Mouse (Mus musculus) stomach, embryonic 14.5 days (tissue): ENCODE data around the gene Prox2. TPM values are rescaled to one million over a fixed set of nuclear protein-coding genes. Genes with fewer than 3 reads are reported as not detected.

Experiments
- ATAC-seq: fragments of 200-750 bp; cut with Nextera tagmentation; 2 replicates; pipeline ENCODE4 v1.8.0; 2017; ENCODE audit warnings: low read depth, moderate TSS enrichment; ENCODE audit not compliant: insufficient number of reproducible peaks, insufficient read depth, low FRiP score
- H3K27ac ChIP-seq: fragments of 300-500 bp; sonication (generic); 2 replicates; pipeline ENCODE4 v1.5.1; 2014; ENCODE audit warnings: mild to moderate bottlenecking, low read length, moderate library complexity, mixed read lengths
- H3K27me3 ChIP-seq: fragments of 300-500 bp; sonication (generic); 2 replicates; pipeline ENCODE4 v1.6.1; 2014; ENCODE audit warnings: low read length, control low read depth, mixed read lengths; ENCODE audit not compliant: control insufficient read depth, insufficient read depth
- H3K36me3 ChIP-seq: fragments of 300-500 bp; sonication (generic); 2 replicates; pipeline ENCODE4 v1.6.1; 2014; ENCODE audit warnings: mild to moderate bottlenecking, control low read depth, low read length, moderate library complexity, mixed read lengths; ENCODE audit not compliant: control insufficient read depth, insufficient read depth
- H3K4me1 ChIP-seq: fragments of 300-500 bp; sonication (generic); 2 replicates; pipeline ENCODE4 v1.6.1; 2014; ENCODE audit warnings: low read length, control low read depth, mixed read lengths; ENCODE audit not compliant: control insufficient read depth, insufficient read depth
- H3K4me2 ChIP-seq: fragments of 300-500 bp; sonication (generic); replicated peaks from 2 replicates; pipeline ENCODE4 v1.6.1; 2014; ENCODE audit warnings: low read depth, low read length, control low read depth
- H3K4me3 ChIP-seq: fragments of 300-500 bp; sonication (generic); 2 replicates; pipeline ENCODE4 v1.5.1; 2014; ENCODE audit warnings: low read depth, low read length, control low read depth
- H3K9ac ChIP-seq: fragments of 300-500 bp; sonication (generic); replicated peaks from 2 replicates; pipeline ENCODE4 v1.6.1; 2014; ENCODE audit warnings: low read depth, mild to moderate bottlenecking, control low read depth, low read length, moderate library complexity, mixed read lengths
- H3K9me3 ChIP-seq: fragments of 300-500 bp; sonication (generic); 2 replicates; pipeline ENCODE4 v1.6.1; 2016; ENCODE audit warnings: low read depth, low read length, control low read depth; ENCODE audit not compliant: control insufficient read depth
- WGBS: fragments of 180-500 bp; shearing (Covaris S2); extraction: QIAGEN DNeasy Blood & Tissue Kit; methylation state at CpG from one replicate; pipeline ENCODE4 v1.1.7; 2014; 5-methylcytosine and 5-hydroxymethylcytosine counted together
- polyA plus RNA-seq: library from polyadenylated mRNA; unstranded; fragments of >200 nt; fragmentation: Nextera tagmentation; extraction: Ambion mirVana; gene quantifications from 2 replicates; pipeline ENCODE4 v1.2.1, GENCODE M21; 2014

Prox2 gene
- polyA plus RNA-seq, 1 experiment from 2014 or later: 4.4 TPM

- Histone ChIP-seq H3K9me3 (no peaks in the 10 kb centered on the region), H3K27ac (no peak overlapping the region), H3K4me2 (no peak overlapping the region), H3K4me3 (no peak overlapping the region), H3K9ac (no peak overlapping the region), H3K27me3 (no peaks in the 10 kb centered on the region), H3K4me1 (no peaks in the 10 kb centered on the region), H3K36me3 (no peaks in the 10 kb centered on the region)
- 77% methylated on average over 10 of the region's 10 CpGs for WGBS
- ATAC-seq: no peak
These were observed 15.9 kb downstream of the Prox2 start for GRCm38 (mm10) chr12:85094706-85095105.

- Histone ChIP-seq H3K9ac (no peak overlapping the region), H3K4me1 (no peaks in the 10 kb centered on the region), H3K27me3 (no peaks in the 10 kb centered on the region), H3K36me3 (peaks cover 5% of the 10 kb centered on the region; the same call in 1 of the 2 replicates), H3K27ac (no peak overlapping the region), H3K4me3 (no peak overlapping the region), H3K9me3 (no peaks in the 10 kb centered on the region), H3K4me2 (no peak overlapping the region)
- WGBS: 25% methylated on average over 14 of the region's 14 CpGs
- ATAC-seq: peak; percentile 38; the same call in 1 of the 2 replicates
These were observed 16.5 kb downstream of the Prox2 start for GRCm38 (mm10) chr12:85094010-85094409.

GRCm38 (mm10) chr12:85092214-85092613, 18.3 kb downstream of the Prox2 start:
- H3K9me3 ChIP-seq: no peaks in the 10 kb centered on the region
- no peak overlapping the region for H3K9ac ChIP-seq
- 10% methylated on average over 3 of the region's 3 CpGs for WGBS
- H3K4me2 ChIP-seq: no peak overlapping the region
- H3K4me3 ChIP-seq: no peak overlapping the region
- peaks cover 14% of the 10 kb centered on the region for H3K36me3 ChIP-seq
- H3K27me3 ChIP-seq: no peaks in the 10 kb centered on the region
- H3K4me1 ChIP-seq: no peaks in the 10 kb centered on the region
- H3K27ac ChIP-seq: no peak overlapping the region
- ATAC-seq: no peak

- no peaks in the 10 kb centered on the region for H3K9me3 ChIP-seq
- H3K4me1 ChIP-seq: no peaks in the 10 kb centered on the region
- peaks cover 18% of the 10 kb centered on the region for H3K36me3 ChIP-seq
- no peak for ATAC-seq
- no peak overlapping the region for H3K4me2 ChIP-seq
- no peak overlapping the region for H3K9ac ChIP-seq
- H3K27ac ChIP-seq: no peak overlapping the region
- no peak overlapping the region for H3K4me3 ChIP-seq
- 84% methylated on average over 3 of the region's 3 CpGs for WGBS
- H3K27me3 ChIP-seq: no peaks in the 10 kb centered on the region
These were observed 19.4 kb downstream of the Prox2 start for GRCm38 (mm10) chr12:85091190-85091589.

GRCm38 (mm10) chr12:85087845-85088244, 22.7 kb downstream of the Prox2 start:
- Histone ChIP-seq H3K9me3 (no peaks in the 10 kb centered on the region), H3K27ac (no peak overlapping the region), H3K4me2 (no peak overlapping the region), H3K9ac (no peak overlapping the region), H3K4me3 (no peak overlapping the region), H3K27me3 (no peaks in the 10 kb centered on the region), H3K36me3 (peaks cover 18% of the 10 kb centered on the region), H3K4me1 (no peaks in the 10 kb centered on the region)
- no peak for ATAC-seq
- 92% methylated on average over 12 of the region's 12 CpGs for WGBS

- WGBS: 87% methylated on average over 4 of the region's 4 CpGs
- Histone ChIP-seq H3K9ac (no peak overlapping the region), H3K4me1 (no peaks in the 10 kb centered on the region), H3K4me2 (no peak overlapping the region), H3K27me3 (no peaks in the 10 kb centered on the region), H3K4me3 (no peak overlapping the region), H3K9me3 (no peaks in the 10 kb centered on the region), H3K27ac (no peak overlapping the region), H3K36me3 (peaks cover 18% of the 10 kb centered on the region)
- no peak for ATAC-seq
These were observed 25.6 kb downstream of the Prox2 start for GRCm38 (mm10) chr12:85084941-85085340.

- WGBS: 75% methylated on average over 2 of the region's 2 CpGs
- ATAC-seq: no peak
- no peak overlapping the region for H3K4me2 ChIP-seq
These were observed 26.3 kb downstream of the Prox2 start for GRCm38 (mm10) chr12:85084257-85084656.

GRCm38 (mm10) chr12:85077100-85077499, 33.5 kb downstream of the Prox2 start:
- no peak overlapping the region for H3K9ac ChIP-seq
- H3K4me3 ChIP-seq: no peak overlapping the region
- WGBS: 86% methylated on average over 3 of the region's 3 CpGs
- no peak overlapping the region for H3K27ac ChIP-seq
- H3K36me3 ChIP-seq: peaks cover 15% of the 10 kb centered on the region
- H3K27me3 ChIP-seq: no peaks in the 10 kb centered on the region
- H3K4me1 ChIP-seq: no peaks in the 10 kb centered on the region
- H3K9me3 ChIP-seq: no peaks in the 10 kb centered on the region
- no peak overlapping the region for H3K4me2 ChIP-seq
- no peak for ATAC-seq

More at GRCm38 (mm10) chr12:85084257-85084656, 26.3 kb downstream of the Prox2 start:
- no peak overlapping the region for H3K4me3 ChIP-seq
- no peak overlapping the region for H3K9ac ChIP-seq
- H3K27me3 ChIP-seq: no peaks in the 10 kb centered on the region
- no peak overlapping the region for H3K27ac ChIP-seq
- H3K9me3 ChIP-seq: no peaks in the 10 kb centered on the region
- peaks cover 16% of the 10 kb centered on the region for H3K36me3 ChIP-seq
- H3K4me1 ChIP-seq: no peaks in the 10 kb centered on the region

- Histone ChIP-seq H3K27ac (no peak overlapping the region), H3K9me3 (no peaks in the 10 kb centered on the region), H3K4me2 (no peak overlapping the region), H3K4me3 (no peak overlapping the region), H3K9ac (no peak overlapping the region), H3K4me1 (no peaks in the 10 kb centered on the region), H3K36me3 (peaks cover 34% of the 10 kb centered on the region), H3K27me3 (no peaks in the 10 kb centered on the region)
- ATAC-seq: no peak
These were observed 39.5 kb downstream of the Prox2 start for GRCm38 (mm10) chr12:85071043-85071442.
